Mouse (Mus musculus) layer of hippocampus, adult 9-10 months (tissue): ENCODE measurements at regions not wholly inside any gene's neighbourhood (a gene's known extent, or its start where the extent isn't known, plus 50 kb on each side); places are given as distances from the start of the nearest gene placed in this dataset.

ENCODE experiments used
- DNase-seq: peaks from one replicate; pipeline ENCODE4 v3.0.0; 2022; ENCODE audit warnings: low spot score

DNA sequence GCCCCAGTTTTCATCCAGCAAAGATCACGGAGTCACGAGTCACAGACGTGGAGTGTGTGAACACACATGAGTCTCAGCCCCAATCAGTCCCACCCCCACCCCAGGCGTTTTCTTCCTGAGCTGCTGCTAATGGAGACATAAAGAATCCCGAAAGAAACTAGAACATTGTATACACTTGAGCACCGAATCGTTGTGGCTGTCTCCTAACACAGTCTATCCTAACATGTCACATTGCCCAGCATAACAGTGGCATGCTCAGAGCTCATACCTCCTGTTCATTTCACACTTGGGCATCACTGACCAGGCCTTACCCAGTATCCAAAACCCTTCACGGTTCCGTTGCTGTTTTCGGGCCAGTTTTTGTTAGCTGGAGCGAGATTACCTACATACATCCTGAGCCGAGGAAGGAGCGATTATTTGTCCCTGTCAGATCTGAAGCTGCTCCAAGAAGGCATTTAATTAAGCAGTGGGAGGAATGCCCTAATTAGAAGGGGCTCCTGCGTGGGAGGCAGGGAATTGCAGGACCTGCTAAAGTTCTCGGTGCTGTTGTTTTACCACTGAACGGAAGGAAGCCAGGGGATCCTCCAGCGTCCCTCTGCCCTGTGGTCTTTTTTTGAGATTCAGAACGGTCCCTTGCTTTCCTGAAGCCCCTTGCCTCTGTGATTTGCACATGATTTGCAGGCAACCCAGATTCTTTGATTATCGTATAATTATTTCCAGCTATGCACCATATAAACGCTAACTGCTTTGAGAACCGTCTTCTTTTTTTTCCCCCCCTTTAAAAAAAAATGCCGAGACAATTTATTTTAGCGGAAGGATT is 53.4 kb upstream of the Nap1l1 start:
- no peak for DNase-seq

DNA sequence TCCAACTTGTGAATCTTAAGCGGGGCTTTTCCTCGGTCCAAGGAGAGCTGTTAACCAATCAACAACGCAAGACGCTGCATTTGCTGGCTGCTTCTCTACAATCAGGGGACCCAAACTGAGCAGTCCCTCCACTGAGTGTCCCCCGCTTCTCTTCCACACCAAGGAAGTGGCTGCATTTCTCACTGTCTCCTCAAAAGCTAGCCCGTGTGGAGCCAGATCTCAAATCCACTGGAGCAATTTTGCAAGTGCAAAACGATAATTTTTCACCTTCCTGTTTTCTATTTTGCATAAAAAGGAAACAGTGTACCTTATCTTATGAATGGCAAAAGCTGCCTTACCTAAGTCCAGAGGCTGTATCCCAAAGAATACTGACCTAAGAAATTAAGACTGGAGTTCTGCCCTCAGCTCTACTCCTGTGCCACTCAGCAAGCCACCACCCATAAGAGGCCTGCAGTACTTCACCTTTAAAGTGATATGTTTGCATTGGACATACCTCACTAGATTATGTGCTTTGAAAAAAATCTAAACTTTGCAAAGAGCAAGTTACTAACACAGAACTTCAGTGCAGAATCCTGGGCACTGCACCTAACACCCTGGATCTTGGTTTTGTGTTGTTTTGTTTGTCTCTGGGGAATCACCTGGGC is 52.7 kb upstream of the Nap1l1 start:
- no peak for DNase-seq

DNA sequence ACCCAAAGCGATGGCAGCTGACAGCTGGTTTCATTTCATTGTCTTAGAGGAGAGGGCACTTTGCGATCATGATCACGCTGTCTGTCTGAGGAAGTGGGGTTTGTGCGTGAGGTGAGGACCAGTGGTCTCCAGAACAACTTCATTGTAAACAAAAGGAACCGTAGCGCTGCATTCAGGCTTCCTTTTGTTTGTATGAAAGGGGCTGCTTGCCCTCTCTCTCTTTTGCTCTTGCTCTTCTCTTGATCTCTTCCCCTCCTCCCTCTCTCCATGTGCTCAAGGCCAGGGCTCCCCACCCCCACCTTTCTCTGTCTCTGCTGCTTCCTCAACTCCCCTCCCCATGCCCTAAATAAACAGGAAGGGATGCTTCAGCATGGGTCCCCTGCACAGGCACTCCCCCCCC is 51.0 kb upstream of the Nap1l1 start:
- no peak for DNase-seq

DNA sequence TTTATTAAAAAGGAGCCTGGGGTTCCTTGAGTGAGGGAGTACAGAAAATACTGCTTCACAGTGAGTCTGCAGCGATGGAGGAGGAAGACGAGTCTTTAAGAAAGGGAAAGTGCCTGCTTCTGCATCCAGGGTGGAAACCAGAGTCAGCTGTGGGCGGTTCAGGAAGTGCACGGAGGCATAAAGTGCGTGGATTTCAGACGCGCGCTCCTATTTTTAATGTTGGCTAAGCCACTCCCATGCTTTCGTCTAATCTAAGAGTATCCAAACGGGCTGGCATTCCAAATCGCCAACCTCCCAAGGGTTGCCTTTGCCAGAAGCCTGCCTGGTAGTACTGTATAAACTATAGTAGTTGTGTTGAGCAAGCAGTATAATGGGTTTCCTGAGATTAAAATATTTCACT is 50.4 kb upstream of the Nap1l1 start:
- DNase-seq = no peak
